Mouse (Mus musculus) thymus, postnatal 36 days (tissue): ENCODE data around the gene Agrn.
A peak's percentile ranks its signal among the peaks of the same experiment; 100 is the strongest.

Experiments
- DNase-seq, 2 experiments: peaks; one replicate each; pipeline ENCODE4 v3.0.0; 2022; ENCODE audit warnings: mixed read lengths in 2 of 2

Agrn gene

GRCm38 (mm10) chr4:156197131-156197828 lies at the start of gene Agrn:
Gene Agrn, minus strand, starts transcription at chr4:156197488.
- DNase-seq, result peak; percentile 58 to 71

GRCm38 (mm10) chr4:156236651-156237447 lies 39.6 kb upstream of the Agrn start:
- DNase-seq, result peak in 1 of 2 experiments; percentile 37

GRCm38 (mm10) chr4:156235808-156236533 lies 38.7 kb upstream of the Agrn start, which contains the start of gene Noc2l:
Gene Noc2l, plus strand, starts transcription at chr4:156236010.
- DNase-seq, result peak; percentile 89 to 92

- DNase-seq, result no peak
Observed at GRCm38 (mm10) chr4:156235360-156235770, 38.1 kb upstream of the Agrn start.

GRCm38 (mm10) chr4:156234701-156235213 lies 37.5 kb upstream of the Agrn start, which contains the start of gene Plekhn1:
Gene Plekhn1, minus strand, starts transcription at chr4:156234857.
- DNase-seq, result peak; percentile 77 to 80

- peak; percentile 23 to 36 for DNase-seq
Observed at GRCm38 (mm10) chr4:156234021-156234501, 36.8 kb upstream of the Agrn start.

GRCm38 (mm10) chr4:156228393-156229024 lies 31.2 kb upstream of the Agrn start:
- DNase-seq, result no peak

GRCm38 (mm10) chr4:156227752-156228392 lies 30.6 kb upstream of the Agrn start:
- DNase-seq, result no peak

- no peak for DNase-seq
Observed at GRCm38 (mm10) chr4:156224276-156224675, 27.0 kb upstream of the Agrn start.

GRCm38 (mm10) chr4:156219936-156220335 lies 22.6 kb upstream of the Agrn start:
- no peak for DNase-seq

GRCm38 (mm10) chr4:156217838-156218237 lies 20.6 kb upstream of the Agrn start:
- no peak for DNase-seq

- no peak for DNase-seq
Observed at GRCm38 (mm10) chr4:156217022-156217669, 19.9 kb upstream of the Agrn start.

- no peak for DNase-seq
Observed at GRCm38 (mm10) chr4:156216196-156216595, 18.9 kb upstream of the Agrn start.

- DNase-seq, result no peak
Observed at GRCm38 (mm10) chr4:156215649-156216048, 18.4 kb upstream of the Agrn start, which contains the start of gene Perm1. Gene Perm1, plus strand, starts transcription at chr4:156215868.

- DNase-seq, result no peak
Observed at GRCm38 (mm10) chr4:156213134-156213533, 15.8 kb upstream of the Agrn start.

GRCm38 (mm10) chr4:156209963-156210635 lies 12.8 kb upstream of the Agrn start:
- no peak for DNase-seq

- DNase-seq, result no peak
Observed at GRCm38 (mm10) chr4:156208872-156209271, 11.6 kb upstream of the Agrn start.

- peak; percentile 26 to 50 for DNase-seq
Observed at GRCm38 (mm10) chr4:156203413-156204131, 6.3 kb upstream of the Agrn start.

GRCm38 (mm10) chr4:156203001-156203412 lies 5.7 kb upstream of the Agrn start, which contains the start of gene AW011738:
Gene AW011738, plus strand, starts transcription at chr4:156203304.
- peak; percentile 66 to 82 for DNase-seq

- DNase-seq, result no peak
Observed at GRCm38 (mm10) chr4:156202462-156202893, 5.2 kb upstream of the Agrn start.
